Mouse (Mus musculus) myocyte (in vitro differentiated cells): ENCODE results near the gene Rpl29. TPM values are rescaled to one million over a fixed set of nuclear protein-coding genes. Genes with fewer than 3 reads are reported as not detected.

Source experiments
- H3K27me3 ChIP-seq: one replicate; pipeline ENCODE4 v1.6.1; 2011; ENCODE audit not compliant: control insufficient read depth, insufficient read depth, insufficient read length
- H3K36me3 ChIP-seq: one replicate; pipeline ENCODE4 v1.6.1; 2011; ENCODE audit not compliant: control insufficient read depth, insufficient read depth
- H3K4me2 ChIP-seq: one replicate; pipeline ENCODE4 v1.6.1; 2011; ENCODE audit warnings: low read depth, control low read depth
- H3K4me3 ChIP-seq: one replicate; pipeline ENCODE4 v1.5.1; 2011; ENCODE audit warnings: mild to moderate bottlenecking, control low read depth, moderate library complexity
- H3K79me2 ChIP-seq: one replicate; pipeline ENCODE4 v1.6.1; 2011; ENCODE audit not compliant: control insufficient read depth, insufficient read depth
- H3ac ChIP-seq: one replicate; pipeline ENCODE4 v1.6.1; 2011; ENCODE audit not compliant: control insufficient read depth, insufficient read length
- CEBPB ChIP-seq: IDR thresholded peaks from 2 replicates; pipeline ENCODE4 v1.6.1; 2011; ENCODE audit warnings: mild to moderate bottlenecking, moderate library complexity; ENCODE audit not compliant: poor library complexity, insufficient read depth, severe bottlenecking
- E2F4 ChIP-seq: IDR thresholded peaks from one replicate; pipeline ENCODE4 v1.6.1; 2011; ENCODE audit warnings: mild to moderate bottlenecking, control low read depth, moderate library complexity; ENCODE audit not compliant: insufficient read depth
- MAX ChIP-seq: IDR thresholded peaks from one replicate; pipeline ENCODE4 v1.6.1; 2011; ENCODE audit warnings: low read depth, mild to moderate bottlenecking, control low read depth
- MYOD1 ChIP-seq, 3 experiments: IDR thresholded peaks; one replicate each; pipeline ENCODE4 v1.6.1; 2011; ENCODE audit warnings: control low read depth in 2 of 3, low read depth in 2 of 3, mild to moderate bottlenecking in 2 of 3, moderate library complexity in 1 of 3; ENCODE audit not compliant: insufficient read length in 2 of 3, control insufficient read depth in 1 of 3
- MYOG ChIP-seq, 3 experiments: IDR thresholded peaks; one replicate each; pipeline ENCODE4 v1.6.1; 2011; ENCODE audit warnings: control low read depth in 2 of 3, low read depth in 2 of 3, mild to moderate bottlenecking in 2 of 3; ENCODE audit not compliant: insufficient read length in 2 of 3, control insufficient read depth in 1 of 3, insufficient read depth in 1 of 3
- POLR2A ChIP-seq: IDR thresholded peaks from one replicate; pipeline ENCODE4 v1.6.1; 2011; ENCODE audit warnings: low read depth, mild to moderate bottlenecking, control low read depth, moderate library complexity; ENCODE audit not compliant: insufficient read length
- POLR2AphosphoS2 ChIP-seq: IDR thresholded peaks from one replicate; pipeline ENCODE4 v1.6.1; 2011; ENCODE audit warnings: low read depth, control low read depth; ENCODE audit not compliant: insufficient read length
- REST ChIP-seq: IDR thresholded peaks from one replicate; pipeline ENCODE4 v1.6.1; 2011; ENCODE audit warnings: mild to moderate bottlenecking, control low read depth, moderate library complexity; ENCODE audit not compliant: insufficient read depth, insufficient read length
- SRF ChIP-seq: IDR thresholded peaks from one replicate; pipeline ENCODE4 v1.6.1; 2011; ENCODE audit warnings: low read depth; ENCODE audit not compliant: control insufficient read depth, insufficient read length
- TCF12 ChIP-seq: IDR thresholded peaks from one replicate; pipeline ENCODE4 v1.6.1; 2011; ENCODE audit warnings: mild to moderate bottlenecking, control low read depth; ENCODE audit not compliant: poor library complexity, insufficient read depth, severe bottlenecking
- TCF3 ChIP-seq: IDR thresholded peaks from one replicate; pipeline ENCODE4 v1.6.1; 2011; ENCODE audit warnings: low read depth, control low read depth; ENCODE audit not compliant: insufficient read length
- USF1 ChIP-seq: IDR thresholded peaks from one replicate; pipeline ENCODE4 v1.6.1; 2011; ENCODE audit warnings: low read depth, mild to moderate bottlenecking, control low read depth, moderate library complexity
- polyA plus RNA-seq: library from polyadenylated mRNA; unstranded; fragments of >200 nt; fragmentation: generic; extraction: Trizol; gene quantifications from one replicate; pipeline ENCODE4 v1.2.1, GENCODE M21; 2012; ENCODE audit warnings: missing spikeins

Gene Rpl29
- polyA plus RNA-seq, 1 experiment = 45.1 TPM

DNA sequence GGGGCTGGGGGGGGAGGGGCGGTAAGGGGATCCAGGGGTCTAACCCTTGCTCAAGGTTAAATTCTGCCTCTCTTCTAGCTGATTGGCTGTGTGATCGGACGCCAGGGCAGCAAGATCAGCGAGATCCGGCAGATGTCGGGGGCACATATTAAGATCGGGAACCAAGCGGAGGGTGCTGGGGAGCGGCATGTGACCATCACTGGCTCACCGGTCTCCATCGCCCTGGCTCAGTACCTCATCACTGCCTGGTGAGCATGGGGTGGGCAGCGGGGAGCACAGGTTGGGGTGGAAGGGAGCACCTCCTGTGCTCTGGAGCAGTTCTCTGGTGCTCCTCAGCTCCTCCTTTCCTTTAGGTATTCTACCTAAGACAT is 33.2 kb downstream of the Rpl29 start:
- Histone ChIP-seq H3K36me3 (peaks cover 13% of the 10 kb centered on the region), H3ac (no peak overlapping the region), H3K4me3 (no peak overlapping the region), H3K27me3 (no peaks in the 10 kb centered on the region), H3K79me2 (peaks cover 28% of the 10 kb centered on the region), H3K4me2 (no peak overlapping the region)
- peak; percentile 32 for TF ChIP-seq POLR2A
- no peak for TF ChIP-seq SRF

DNA sequence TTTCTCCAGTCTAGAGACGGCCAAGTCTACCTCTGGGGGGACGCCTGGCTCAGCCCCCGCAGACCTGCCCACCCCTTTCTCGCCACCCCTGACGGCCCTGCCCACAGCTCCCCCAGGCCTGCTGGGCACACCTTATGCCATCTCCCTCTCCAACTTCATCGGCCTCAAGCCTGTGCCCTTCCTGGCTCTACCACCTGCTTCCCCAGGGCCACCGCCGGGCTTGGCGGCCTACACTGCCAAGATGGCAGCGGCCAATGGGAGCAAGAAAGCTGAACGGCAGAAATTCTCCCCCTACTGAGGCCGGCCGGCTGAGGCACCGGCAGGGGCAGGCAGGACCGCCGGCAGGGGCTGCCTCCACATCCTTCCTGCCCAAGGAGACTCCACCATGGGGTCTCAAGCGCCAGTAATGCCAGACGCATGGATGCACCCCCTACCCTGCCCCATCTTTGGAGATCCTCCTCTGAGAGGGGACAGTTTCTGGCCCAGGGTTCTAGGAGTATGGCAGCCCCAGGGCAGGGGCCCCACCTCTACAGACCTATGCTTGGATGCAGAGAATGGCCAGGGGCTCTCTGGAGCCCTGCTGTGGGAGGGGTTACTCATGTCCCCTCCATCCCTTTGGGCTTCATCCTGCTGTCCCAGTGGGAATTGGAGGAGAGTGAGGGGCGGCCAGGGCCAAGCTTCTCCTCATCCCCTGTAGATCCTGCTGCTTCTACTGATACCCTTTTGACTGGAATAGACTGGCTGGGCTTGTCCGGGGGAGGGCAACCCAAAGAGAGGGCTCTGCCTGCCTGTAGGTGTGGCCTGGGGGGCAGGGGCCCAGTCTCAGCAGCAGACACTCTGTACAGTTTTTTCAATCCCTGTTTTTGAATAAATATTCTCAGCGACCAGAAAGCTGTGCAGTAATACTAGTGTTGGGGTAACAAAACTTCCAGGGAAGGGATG is 34.1 kb downstream of the Rpl29 start:
- Histone ChIP-seq H3K36me3 (peaks cover 13% of the 10 kb centered on the region), H3K79me2 (peaks cover 19% of the 10 kb centered on the region)

DNA sequence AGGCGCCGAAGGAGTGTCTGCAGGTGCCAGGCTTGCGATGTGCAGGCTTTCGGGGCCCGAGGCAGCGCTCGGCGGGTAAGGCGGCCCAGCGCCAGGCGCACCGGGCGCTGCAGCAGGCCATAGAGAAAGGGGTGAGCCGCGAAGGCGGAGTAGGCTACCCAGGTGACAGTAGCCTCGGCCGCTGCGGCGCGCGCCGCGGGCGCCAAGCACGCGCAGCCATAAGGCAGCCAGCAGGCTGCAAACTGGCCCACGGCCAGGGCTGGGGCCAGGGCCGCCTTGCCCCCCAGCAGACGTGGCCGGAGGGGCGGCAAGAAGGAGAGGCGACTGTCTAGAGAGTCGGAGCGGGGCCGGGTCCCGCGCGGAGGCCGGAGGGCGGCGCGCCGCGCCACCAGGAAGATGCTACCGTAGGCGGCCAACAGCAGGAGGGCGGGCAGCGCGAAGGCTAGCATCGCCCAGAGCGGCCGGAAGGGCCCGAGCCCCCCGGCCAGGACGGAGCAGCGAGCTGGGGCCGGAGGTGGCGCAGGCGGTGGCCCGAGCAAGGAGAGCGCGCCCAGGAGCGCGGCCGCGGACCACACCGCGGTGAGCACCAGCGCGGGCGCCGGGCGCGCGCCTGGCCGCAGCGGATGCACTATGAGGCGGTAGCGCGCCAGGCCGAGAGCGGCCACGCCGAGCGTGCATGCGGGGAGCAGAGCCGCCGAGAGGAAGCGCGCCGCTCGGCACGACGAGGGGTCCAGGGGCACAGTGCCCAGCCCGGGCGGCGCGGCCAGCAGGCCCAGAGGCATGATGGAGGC is 35.7 kb downstream of the Rpl29 start:
- H3ac ChIP-seq = no peak overlapping the region
- TF ChIP-seq POLR2AphosphoS2 (peak; percentile 63), POLR2A (peak; percentile 47), E2F4 (no peak)
- H3K4me3 ChIP-seq = no peak overlapping the region
- H3K79me2 ChIP-seq = peaks cover 4% of the 10 kb centered on the region
- H3K27me3 ChIP-seq = no peaks in the 10 kb centered on the region
- H3K4me2 ChIP-seq = no peak overlapping the region
- H3K36me3 ChIP-seq = peaks cover 5% of the 10 kb centered on the region

More for the DNA sequence above, 34.1 kb downstream of the Rpl29 start:
- no peaks in the 10 kb centered on the region for H3K27me3 ChIP-seq
- H3ac ChIP-seq = no peak overlapping the region
- H3K4me3 ChIP-seq = no peak overlapping the region
- no peak overlapping the region for H3K4me2 ChIP-seq
- TF ChIP-seq MYOD1 (IDR thresholded peaks at IDR 0.05; ENCODE audit: control insufficient read depth in 1 of 3, insufficient read length in 2 of 3, low read depth in 2 of 3) = no peak
- TF ChIP-seq REST = no peak
- TF ChIP-seq CEBPB = no peak
- TF ChIP-seq TCF3 = no peak
- no peak for TF ChIP-seq MYOG (IDR thresholded peaks at IDR 0.05; ENCODE audit: control insufficient read depth in 1 of 3, insufficient read depth in 1 of 3, insufficient read length in 2 of 3, low read depth in 2 of 3)
- no peak for TF ChIP-seq E2F4
- TF ChIP-seq TCF12 = no peak
- no peak for TF ChIP-seq POLR2A
- TF ChIP-seq USF1 = no peak
- TF ChIP-seq SRF = no peak

DNA sequence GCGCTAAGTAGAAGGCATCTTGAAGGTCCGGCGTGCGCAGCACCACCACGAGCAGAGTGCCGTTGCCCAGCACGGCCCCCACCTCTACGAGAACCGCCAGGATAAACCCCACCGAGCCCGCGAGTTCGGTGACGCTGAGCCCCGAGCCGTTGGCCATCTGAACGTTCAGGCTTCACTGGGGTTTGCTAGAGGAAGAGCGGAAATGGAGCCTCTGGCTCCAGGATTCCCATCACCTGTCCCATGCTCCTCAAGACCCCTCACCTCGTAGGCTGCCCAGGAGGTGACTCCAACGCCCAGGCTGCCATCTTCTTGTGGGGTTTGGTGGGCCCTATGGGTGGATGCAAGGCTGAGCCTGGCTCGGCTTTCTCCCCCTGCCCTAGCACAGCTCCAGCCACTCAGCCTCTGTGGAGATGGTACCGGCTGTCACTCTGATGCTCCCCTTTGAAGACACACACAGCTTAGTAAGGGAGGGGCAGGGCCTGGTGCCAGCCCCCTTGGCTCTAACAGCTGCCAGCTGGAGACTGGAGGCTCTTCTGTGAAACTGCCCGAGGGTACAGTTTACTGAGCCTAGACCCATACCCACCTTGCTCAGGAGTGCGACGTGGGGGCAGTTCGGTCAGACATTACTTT is 36.4 kb downstream of the Rpl29 start, which contains the start of gene Gpr62:
TSS of gene Gpr62 (minus strand) at position 368 of the 630 bp plus-strand sequence.
- Histone ChIP-seq H3K4me3 (no peak within 1 kb of the TSS), H3K4me2 (no peak within 1 kb of the TSS)
- no peak for TF ChIP-seq REST
- TF ChIP-seq E2F4 = no peak
- TF ChIP-seq TCF3 = no peak
- TF ChIP-seq MYOD1 (IDR thresholded peaks at IDR 0.05; ENCODE audit: control insufficient read depth in 1 of 3, insufficient read length in 2 of 3, low read depth in 2 of 3) = no peak
- TF ChIP-seq MAX = no peak
- TF ChIP-seq SRF = no peak
- no peak for TF ChIP-seq TCF12
- TF ChIP-seq CEBPB = no peak
- peak in 1 of 3 experiments; percentile 12 for TF ChIP-seq MYOG (IDR thresholded peaks at IDR 0.05; ENCODE audit: control insufficient read depth in 1 of 3, insufficient read depth in 1 of 3, insufficient read length in 2 of 3, low read depth in 2 of 3)
- peak; percentile 73 for TF ChIP-seq POLR2AphosphoS2
- TF ChIP-seq POLR2A = no peak
- TF ChIP-seq USF1 = no peak

More for the DNA sequence above, 36.4 kb downstream of the Rpl29 start, which contains the start of gene Gpr62:
- H3K36me3 ChIP-seq = peaks cover 5% of the 10 kb centered on the region
- no peak within 1 kb of the TSS for H3ac ChIP-seq
- no peaks in the 10 kb centered on the region for H3K27me3 ChIP-seq
- H3K79me2 ChIP-seq = no peaks in the 10 kb centered on the region
